Mouse (Mus musculus) stomach, postnatal 0 days (tissue): ENCODE measurements around the gene Ninj1.

ENCODE experiments used
- CTCF ChIP-seq: IDR thresholded peaks from 2 replicates; pipeline ENCODE4 v1.5.1; 2016; ENCODE audit warnings: antibody characterized with exemption, low read depth, mild to moderate bottlenecking, moderate library complexity
- EP300 ChIP-seq: optimal IDR thresholded peaks from 2 replicates; pipeline ENCODE3; 2016; ENCODE audit warnings: antibody characterized with exemption

GRCm38 (mm10) chr13:49180274-49180673, 7.0 kb upstream of the Ninj1 start:
- TF ChIP-seq CTCF: no peak
- no peak for TF ChIP-seq EP300
